Mouse (Mus musculus) forebrain, embryonic 13.5 days (tissue): ENCODE measurements around the gene Lrrd1. TPM values are rescaled to one million over a fixed set of nuclear protein-coding genes. Genes with fewer than 3 reads are reported as not detected.
"Not testable (repeated sequence)": the region's sequence is repeated elsewhere in the genome, so short reads cannot be mapped to it uniquely, and the experiment has no call there.

Experiments
- ATAC-seq: fragments of 200-750 bp; cut with Nextera tagmentation; 2 replicates; pipeline ENCODE4 v1.8.0; 2017
- H3K27ac ChIP-seq: fragments of 300-500 bp; sonication (generic); 2 replicates; pipeline ENCODE4 v1.5.1; 2015; ENCODE audit warnings: inconsistent platforms, mild to moderate bottlenecking, moderate library complexity
- H3K27me3 ChIP-seq: fragments of 300-500 bp; sonication (generic); 2 replicates; pipeline ENCODE4 v1.6.1; 2015; ENCODE audit warnings: mild to moderate bottlenecking, inconsistent platforms
- H3K36me3 ChIP-seq: fragments of 300-500 bp; sonication (generic); 2 replicates; pipeline ENCODE4 v1.6.1; 2015; ENCODE audit warnings: mild to moderate bottlenecking, inconsistent platforms; ENCODE audit not compliant: poor library complexity, severe bottlenecking
- H3K4me1 ChIP-seq: fragments of 300-500 bp; sonication (generic); 2 replicates; pipeline ENCODE4 v1.6.1; 2015; ENCODE audit warnings: inconsistent platforms
- H3K4me2 ChIP-seq: fragments of 300-500 bp; sonication (generic); 2 replicates; pipeline ENCODE4 v1.6.1; 2015; ENCODE audit warnings: inconsistent platforms, mild to moderate bottlenecking, moderate library complexity
- H3K4me3 ChIP-seq: fragments of 300-500 bp; sonication (generic); 2 replicates; pipeline ENCODE4 v1.5.1; 2015; ENCODE audit warnings: mild to moderate bottlenecking, inconsistent platforms
- H3K9ac ChIP-seq: fragments of 300-500 bp; sonication (generic); 2 replicates; pipeline ENCODE4 v1.6.1; 2015; ENCODE audit warnings: mild to moderate bottlenecking, inconsistent platforms
- H3K9me3 ChIP-seq: fragments of 300-500 bp; sonication (generic); replicated peaks from 2 replicates; pipeline ENCODE4 v1.6.1; 2016; ENCODE audit warnings: inconsistent platforms
- WGBS: fragments of 180-500 bp; shearing (Covaris S2); methylation state at CpG from one replicate; pipeline ENCODE4 v1.1.7; 2015; 5-methylcytosine and 5-hydroxymethylcytosine counted together
- polyA plus RNA-seq: library from polyadenylated mRNA; unstranded; fragments of >200 nt; fragmentation: Nextera tagmentation; extraction: Ambion mirVana; gene quantifications from 2 replicates; pipeline ENCODE4 v1.2.1, GENCODE M21; 2015

Gene Lrrd1
- polyA plus RNA-seq: 0.10 and 0.11 TPM in 2 replicates

- Histone ChIP-seq H3K27ac (no peak within 1 kb of the TSS), H3K4me1 (peaks cover 5% of the 10 kb centered on the region; the same call in 1 of the 2 replicates), H3K9ac (peak within 1 kb of the TSS; percentile 62), H3K4me2 (peak within 1 kb of the TSS; percentile 60), H3K27me3 (no peaks in the 10 kb centered on the region), H3K9me3 (no peaks in the 10 kb centered on the region), H3K4me3 (peak within 1 kb of the TSS; percentile 35), H3K36me3 (peaks cover 22% of the 10 kb centered on the region)
- ATAC-seq: peak; percentile 70
- WGBS: 4% methylated on average over 24 of the region's 24 CpGs
These were observed at the start of gene Lrrd1 for GRCm38 (mm10) chr5:3845026-3845425. Gene Lrrd1, plus strand, starts transcription at chr5:3845173.

DNA sequence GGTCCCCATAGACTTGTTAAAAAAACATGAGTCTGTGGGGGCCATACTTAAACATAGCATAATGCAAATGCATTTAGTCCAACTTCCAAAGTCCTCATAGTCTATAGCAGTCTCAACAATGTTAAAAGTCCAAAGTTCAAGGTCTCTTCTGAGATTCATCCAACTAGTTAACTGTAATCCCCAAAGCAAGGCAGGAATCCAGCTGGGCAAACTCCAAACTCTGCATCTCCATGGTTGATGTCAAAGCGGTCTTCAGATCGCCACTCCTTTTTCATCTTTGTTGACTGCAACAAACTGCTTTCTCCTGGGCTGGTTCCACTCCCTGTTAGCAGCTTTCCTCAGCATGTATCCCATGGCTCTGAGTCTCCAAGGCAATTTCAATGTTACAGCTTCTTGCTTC is 47.9 kb upstream of the Lrrd1 start:
- H3K4me1 ChIP-seq: peaks cover 16% of the 10 kb centered on the region
- not testable (repeated sequence) for H3K4me3 ChIP-seq, ATAC-seq, H3K4me2 ChIP-seq, H3K36me3 ChIP-seq, H3K9ac ChIP-seq, H3K27me3 ChIP-seq, H3K27ac ChIP-seq, H3K9me3 ChIP-seq
- 97% methylated on average over 2 of the region's 2 CpGs for WGBS

DNA sequence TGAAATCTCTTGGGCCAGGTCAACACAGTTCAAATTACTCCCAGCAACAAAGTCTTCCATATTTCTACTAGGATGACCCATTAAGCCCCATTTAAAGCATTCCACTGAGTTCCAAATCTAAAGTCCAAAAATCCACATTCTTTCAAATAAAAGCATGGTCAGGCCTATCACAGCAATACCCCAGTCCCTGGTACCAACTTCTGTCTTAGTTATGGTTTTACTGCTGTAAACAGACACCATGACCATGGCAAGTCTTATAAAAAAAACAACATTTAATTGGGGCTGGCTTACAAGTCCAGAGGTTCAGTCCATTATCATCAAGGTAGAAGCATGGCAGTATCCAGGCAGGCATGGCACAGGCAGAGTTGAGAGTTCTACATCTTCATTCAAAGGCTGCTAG is 46.3 kb upstream of the Lrrd1 start:
- not testable (repeated sequence) for ATAC-seq, H3K36me3 ChIP-seq, H3K27me3 ChIP-seq, H3K27ac ChIP-seq, H3K9ac ChIP-seq, H3K9me3 ChIP-seq, H3K4me2 ChIP-seq, H3K4me3 ChIP-seq
- H3K4me1 ChIP-seq: peaks cover 16% of the 10 kb centered on the region

GRCm38 (mm10) chr5:3800041-3800440 is 44.9 kb upstream of the Lrrd1 start:
- Histone ChIP-seq H3K9ac (no peak overlapping the region), H3K27ac (no peak overlapping the region), H3K9me3 (no peaks in the 10 kb centered on the region), H3K27me3 (no peaks in the 10 kb centered on the region), H3K4me3 (no peak overlapping the region), H3K4me1 (peaks cover 23% of the 10 kb centered on the region), H3K4me2 (no peak overlapping the region), H3K36me3 (no peaks in the 10 kb centered on the region)
- ATAC-seq: no peak
- WGBS: 91% methylated on average over 1 of the region's 1 CpGs

DNA sequence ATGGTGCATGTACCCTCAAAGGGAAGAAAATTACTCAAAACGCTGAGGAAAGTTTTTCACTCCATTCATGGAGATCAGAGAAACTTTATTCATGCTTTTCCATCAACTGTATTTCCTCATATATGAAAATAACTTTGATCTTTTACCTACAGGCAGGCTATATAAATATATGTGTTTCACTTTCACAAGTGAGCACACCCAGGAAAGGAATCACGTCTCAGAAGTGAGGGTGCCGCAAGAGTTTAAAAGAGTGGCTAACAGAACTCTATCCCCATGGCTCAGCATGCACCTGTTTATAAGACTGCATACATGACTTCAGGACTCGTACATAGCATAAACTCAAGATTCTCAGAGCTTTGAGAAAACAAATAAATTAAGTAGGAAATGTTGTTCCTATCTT is 44.1 kb upstream of the Lrrd1 start:
- no peak overlapping the region for H3K27ac ChIP-seq
- H3K4me2 ChIP-seq: peak overlapping the region; percentile 47
- H3K36me3 ChIP-seq: no peaks in the 10 kb centered on the region
- ATAC-seq: no peak
- no peak overlapping the region for H3K4me3 ChIP-seq
- WGBS: 78% methylated on average over 4 of the region's 4 CpGs
- H3K4me1 ChIP-seq: peaks cover 26% of the 10 kb centered on the region
- H3K27me3 ChIP-seq: no peaks in the 10 kb centered on the region
- H3K9ac ChIP-seq: 0 out of 2 replicates have a peak overlapping the region, but pooled peaks have one; percentile 12
- no peaks in the 10 kb centered on the region for H3K9me3 ChIP-seq

- H3K9me3 ChIP-seq: no peaks in the 10 kb centered on the region
- peak overlapping the region; percentile 89 for H3K9ac ChIP-seq
- no peaks in the 10 kb centered on the region for H3K36me3 ChIP-seq
- peak; percentile 10 for ATAC-seq
- H3K4me2 ChIP-seq: peak overlapping the region; percentile 76
- H3K4me1 ChIP-seq: peaks cover 26% of the 10 kb centered on the region
- H3K27me3 ChIP-seq: no peaks in the 10 kb centered on the region
- H3K4me3 ChIP-seq: peak overlapping the region; percentile 89
- peak overlapping the region; percentile 92 for H3K27ac ChIP-seq
- 5% methylated on average over 18 of the region's 18 CpGs for WGBS
These were observed 43.1 kb upstream of the Lrrd1 start for GRCm38 (mm10) chr5:3801672-3802432.

DNA sequence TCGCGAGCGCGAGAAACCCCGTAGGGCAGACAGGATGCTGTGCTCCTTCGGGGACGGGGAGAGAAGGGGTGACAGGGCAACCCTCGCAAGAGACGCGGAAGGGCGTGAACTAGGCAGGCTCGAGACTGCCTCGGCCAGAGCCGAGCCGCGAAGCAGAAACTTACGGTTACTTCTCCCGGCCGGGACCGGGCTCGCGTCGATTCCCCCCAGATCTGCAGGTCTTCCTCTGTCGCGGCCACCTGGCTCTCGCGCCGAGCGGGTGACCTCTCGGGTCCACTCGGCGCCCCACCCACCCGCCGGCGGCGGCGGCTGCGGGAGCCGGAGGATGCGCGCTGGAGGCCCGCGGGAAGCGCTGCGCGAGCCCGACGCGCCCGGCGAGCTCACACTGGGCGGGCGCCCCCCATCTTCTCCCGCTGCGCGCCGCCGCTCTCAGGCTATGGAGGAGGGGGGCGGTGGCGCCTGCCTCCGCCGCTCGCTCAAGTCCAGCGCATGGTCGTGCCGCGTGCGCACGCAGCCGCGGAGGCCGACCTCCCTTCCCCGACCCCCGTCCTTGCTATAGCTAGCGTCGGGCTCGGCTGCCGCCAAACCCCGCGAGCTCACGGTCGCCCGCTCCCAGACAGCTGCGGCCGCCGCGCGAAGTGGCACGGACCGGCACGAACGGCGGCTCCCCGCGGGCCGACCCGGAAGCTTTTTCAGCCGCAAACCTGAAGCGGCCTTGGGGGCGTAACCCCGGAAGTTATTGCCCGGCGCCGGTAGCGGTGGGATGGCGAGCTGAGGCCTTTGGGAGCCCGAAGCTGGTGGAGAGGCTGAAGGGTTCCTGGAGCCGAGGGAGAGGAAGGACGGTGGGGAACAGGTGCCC is 42.3 kb upstream of the Lrrd1 start, which contains the start of the genes Ankib1 and Krit1:
Ankib1 (minus strand) TSS at position 493 of the 859 bp plus-strand sequence.
Krit1 (plus strand) TSS at position 752 of the 859 bp plus-strand sequence.
- Histone ChIP-seq H3K27me3 (no peaks in the 10 kb centered on the region), H3K4me1 (peaks cover 26% of the 10 kb centered on the region), H3K9me3 (no peaks in the 10 kb centered on the region), H3K36me3 (no peaks in the 10 kb centered on the region), H3K9ac (peak within 1 kb of the TSS; percentile 89), H3K27ac (peak within 1 kb of the TSS; percentile 92), H3K4me2 (peak within 1 kb of the TSS; percentile 76), H3K4me3 (peak within 1 kb of the TSS; percentile 89)
- ATAC-seq: peak; percentile 95
- WGBS: under 1% methylated on average over 103 of the region's 109 CpGs

- H3K27ac ChIP-seq: peak overlapping the region; percentile 92
- H3K9me3 ChIP-seq: no peaks in the 10 kb centered on the region
- H3K4me2 ChIP-seq: peak overlapping the region; percentile 76
- H3K9ac ChIP-seq: peak overlapping the region; percentile 89
- peaks cover 26% of the 10 kb centered on the region for H3K4me1 ChIP-seq
- peak; percentile 81 for ATAC-seq
- peak overlapping the region; percentile 89 for H3K4me3 ChIP-seq
- WGBS: under 1% methylated on average over 36 of the region's 36 CpGs
- no peaks in the 10 kb centered on the region for H3K27me3 ChIP-seq
- H3K36me3 ChIP-seq: no peaks in the 10 kb centered on the region
These were observed 41.4 kb upstream of the Lrrd1 start for GRCm38 (mm10) chr5:3803292-3804165.

DNA sequence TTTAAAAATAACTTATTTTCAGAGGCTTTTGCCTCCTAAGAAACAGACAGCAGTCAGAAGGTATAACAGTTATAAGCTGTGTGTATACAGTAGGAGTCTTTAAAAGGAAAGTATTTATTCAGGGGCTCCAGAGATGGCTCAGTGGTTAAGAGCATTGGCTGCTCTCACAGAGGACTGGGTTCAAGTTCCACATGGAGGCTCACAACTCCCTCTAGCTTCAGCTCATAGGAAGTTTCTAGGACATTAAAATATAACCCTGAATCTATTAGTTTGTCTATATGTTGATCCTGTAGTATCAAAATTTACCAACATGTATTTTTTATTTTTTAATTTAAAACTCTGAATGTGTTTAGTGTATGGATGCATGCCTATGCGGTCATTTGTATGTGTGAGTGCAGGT is 36.5 kb upstream of the Lrrd1 start:
- H3K9ac ChIP-seq: no peak overlapping the region
- ATAC-seq: no peak
- no peak overlapping the region for H3K4me2 ChIP-seq
- no peaks in the 10 kb centered on the region for H3K27me3 ChIP-seq
- H3K36me3 ChIP-seq: peaks cover 23% of the 10 kb centered on the region
- H3K4me3 ChIP-seq: no peak overlapping the region
- no peak overlapping the region for H3K27ac ChIP-seq
- H3K4me1 ChIP-seq: peaks cover 10% of the 10 kb centered on the region
- no peaks in the 10 kb centered on the region for H3K9me3 ChIP-seq
- 97% methylated on average over 1 of the region's 1 CpGs for WGBS

- H3K4me2 ChIP-seq: no peak overlapping the region
- peaks cover 50% of the 10 kb centered on the region for H3K36me3 ChIP-seq
These were observed 10.9 kb upstream of the Lrrd1 start for GRCm38 (mm10) chr5:3834107-3834506.

DNA sequence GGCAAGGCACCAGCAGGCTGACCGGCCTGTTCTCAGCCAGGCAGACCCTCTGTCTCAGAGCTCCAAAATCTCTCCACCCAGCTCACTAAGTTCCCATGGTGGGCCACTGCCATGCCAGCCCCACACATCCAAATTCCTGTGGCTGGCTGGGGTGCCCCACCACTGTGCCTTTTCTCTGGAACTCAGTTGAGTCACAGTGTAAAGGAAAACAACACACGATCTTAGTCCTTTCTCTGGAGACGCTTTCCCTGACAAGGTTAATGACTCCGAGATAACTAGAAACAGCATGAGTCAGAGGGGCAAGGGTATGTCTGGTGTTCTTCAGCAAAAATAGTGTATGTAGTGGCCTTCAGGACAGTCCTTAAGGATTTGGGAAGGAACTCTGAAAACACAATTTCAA is 25.2 kb downstream of the Lrrd1 start:
- no peak overlapping the region for H3K4me3 ChIP-seq
- 86% methylated on average over 4 of the region's 4 CpGs for WGBS
- no peak overlapping the region for H3K27ac ChIP-seq
- H3K36me3 ChIP-seq: no peaks in the 10 kb centered on the region
- H3K9me3 ChIP-seq: no peaks in the 10 kb centered on the region
- H3K4me1 ChIP-seq: no peaks in the 10 kb centered on the region
- no peak overlapping the region for H3K4me2 ChIP-seq
- H3K27me3 ChIP-seq: no peaks in the 10 kb centered on the region
- no peak overlapping the region for H3K9ac ChIP-seq
- ATAC-seq: no peak

More at GRCm38 (mm10) chr5:3834107-3834506, 10.9 kb upstream of the Lrrd1 start:
- Histone ChIP-seq H3K27me3 (no peaks in the 10 kb centered on the region), H3K4me3 (no peak overlapping the region), H3K27ac (no peak overlapping the region), H3K4me1 (no peaks in the 10 kb centered on the region), H3K9me3 (peaks cover 4% of the 10 kb centered on the region; the same call in 1 of the 2 replicates), H3K9ac (no peak overlapping the region)
- WGBS: 73% methylated on average over 1 of the region's 1 CpGs
- no peak for ATAC-seq
